Mouse (Mus musculus) hindbrain, postnatal 0 days (tissue): Measurements from ENCODE around the gene Hgd. TPM values are rescaled to one million over a fixed set of nuclear protein-coding genes. Genes with fewer than 3 reads are reported as not detected.

Experiments
- ATAC-seq: fragments of 200-750 bp; cut with Nextera tagmentation; 2 replicates; pipeline ENCODE4 v1.8.0; 2017; ENCODE audit warnings: mild to moderate bottlenecking, moderate TSS enrichment, moderate library complexity
- DNase-seq: peaks from one replicate; pipeline ENCODE4 v3.0.0-alpha.2; 2015; ENCODE audit warnings: low spot score
- H3K27ac ChIP-seq: fragments of 300-500 bp; sonication (generic); 2 replicates; pipeline ENCODE4 v1.5.1; 2014; ENCODE audit warnings: mild to moderate bottlenecking
- H3K27me3 ChIP-seq: fragments of 300-500 bp; sonication (generic); 2 replicates; pipeline ENCODE4 v1.6.1; 2014; ENCODE audit warnings: low read length, mixed read lengths; ENCODE audit not compliant: insufficient read depth
- H3K36me3 ChIP-seq: fragments of 300-500 bp; sonication (generic); 2 replicates; pipeline ENCODE4 v1.6.1; 2014; ENCODE audit warnings: low read length, mixed read lengths; ENCODE audit not compliant: insufficient read depth
- H3K4me1 ChIP-seq: fragments of 300-500 bp; sonication (generic); 2 replicates; pipeline ENCODE4 v1.6.1; 2014; ENCODE audit warnings: antibody characterized with exemption, low read length, mixed read lengths; ENCODE audit not compliant: insufficient read depth
- H3K4me2 ChIP-seq: fragments of 300-500 bp; sonication (generic); 2 replicates; pipeline ENCODE4 v1.6.1; 2014; ENCODE audit warnings: low read depth, mild to moderate bottlenecking, low read length, moderate library complexity, mixed read lengths
- H3K4me3 ChIP-seq: fragments of 300-500 bp; sonication (generic); 2 replicates; pipeline ENCODE4 v1.5.1; 2014; ENCODE audit warnings: low read length
- H3K9ac ChIP-seq: fragments of 300-500 bp; sonication (generic); replicated peaks from 2 replicates; pipeline ENCODE4 v1.6.1; 2014; ENCODE audit warnings: mild to moderate bottlenecking, low read length, moderate library complexity, mixed read lengths
- H3K9me3 ChIP-seq: fragments of 300-500 bp; sonication (generic); 2 replicates; pipeline ENCODE4 v1.6.1; 2016; ENCODE audit warnings: low read length, mixed read lengths
- CTCF ChIP-seq: IDR thresholded peaks from 2 replicates; pipeline ENCODE4 v1.5.1; 2016; ENCODE audit warnings: antibody characterized with exemption, control low read depth, low read depth
- WGBS: fragments of 180-500 bp; shearing (Covaris S2); extraction: QIAGEN DNeasy Blood & Tissue Kit; methylation state at CpG from one replicate; pipeline ENCODE4 v1.1.7; 2014; 5-methylcytosine and 5-hydroxymethylcytosine counted together
- polyA plus RNA-seq: library from polyadenylated mRNA; unstranded; fragments of >200 nt; fragmentation: Nextera tagmentation; extraction: Ambion mirVana; gene quantifications from 2 replicates; pipeline ENCODE4 v1.2.1, GENCODE M21; 2015
- total RNA-seq: library from RNA; depleted of rRNA; stranded (reverse); fragments of >200 nt; gene quantifications from 2 replicates; pipeline ENCODE4 v1.2.3, GENCODE M21; 2014; rRNA removed

Gene Hgd
- total RNA-seq (7.3 TPM in 1 of 2 replicates, not detected in the other), polyA plus RNA-seq (0.11 and 0.26 TPM in 2 replicates)

GRCm38 (mm10) chr16:37579994-37580393 is at the start of gene Hgd:
Gene Hgd (plus strand): TSS chr16:37580153.
- TF ChIP-seq CTCF: no peak
- Histone ChIP-seq H3K27me3 (no peaks in the 10 kb centered on the region), H3K4me1 (peaks cover 6% of the 10 kb centered on the region), H3K9me3 (no peaks in the 10 kb centered on the region), H3K27ac (no peak within 1 kb of the TSS), H3K9ac (no peak within 1 kb of the TSS), H3K36me3 (no peaks in the 10 kb centered on the region), H3K4me2 (no peak within 1 kb of the TSS), H3K4me3 (no peak within 1 kb of the TSS)
- 73% methylated on average over 4 of the region's 4 CpGs for WGBS
- DNase-seq (no peak), ATAC-seq (no peak)

- Histone ChIP-seq H3K9me3 (no peaks in the 10 kb centered on the region), H3K27ac (no peak overlapping the region), H3K27me3 (no peaks in the 10 kb centered on the region), H3K36me3 (peaks cover 8% of the 10 kb centered on the region; the same call in 1 of the 2 replicates), H3K4me2 (no peak overlapping the region), H3K4me1 (no peaks in the 10 kb centered on the region), H3K9ac (no peak overlapping the region), H3K4me3 (no peak overlapping the region)
- DNase-seq: no peak
- ATAC-seq: no peak
- 88% methylated on average over 6 of the region's 6 CpGs for WGBS
- TF ChIP-seq CTCF: no peak
Measured at GRCm38 (mm10) chr16:37530170-37530569, 49.8 kb upstream of the Hgd start.

GRCm38 (mm10) chr16:37532046-37532445 is 47.9 kb upstream of the Hgd start:
- Histone ChIP-seq H3K4me1 (no peaks in the 10 kb centered on the region), H3K27ac (no peak overlapping the region), H3K4me2 (no peak overlapping the region), H3K36me3 (peaks cover 13% of the 10 kb centered on the region; the same call in 1 of the 2 replicates), H3K9me3 (no peaks in the 10 kb centered on the region), H3K4me3 (no peak overlapping the region), H3K27me3 (no peaks in the 10 kb centered on the region), H3K9ac (no peak overlapping the region)
- DNase-seq: no peak
- WGBS: 95% methylated on average over 1 of the region's 1 CpGs
- no peak for TF ChIP-seq CTCF
- ATAC-seq: no peak

- ATAC-seq (no peak), DNase-seq (no peak)
- Histone ChIP-seq H3K4me2 (no peak overlapping the region), H3K36me3 (peaks cover 13% of the 10 kb centered on the region; the same call in 1 of the 2 replicates), H3K27ac (no peak overlapping the region), H3K9ac (no peak overlapping the region), H3K4me3 (no peak overlapping the region), H3K27me3 (no peaks in the 10 kb centered on the region), H3K4me1 (peaks cover under 1% of the 10 kb centered on the region; the same call in 1 of the 2 replicates), H3K9me3 (no peaks in the 10 kb centered on the region)
- WGBS: 87% methylated on average over 8 of the region's 8 CpGs
- no peak for TF ChIP-seq CTCF
Measured at GRCm38 (mm10) chr16:37533369-37534068, 46.4 kb upstream of the Hgd start.

- H3K4me2 ChIP-seq: peak overlapping the region; percentile 88
- under 1% methylated on average over 22 of the region's 22 CpGs for WGBS
- peak; percentile 60 for ATAC-seq
- no peak for DNase-seq
- peak overlapping the region; percentile 92 for H3K9ac ChIP-seq
- peak overlapping the region; percentile 94 for H3K27ac ChIP-seq
- H3K4me1 ChIP-seq: peaks cover 8% of the 10 kb centered on the region; the same call in 1 of the 2 replicates
- no peaks in the 10 kb centered on the region for H3K9me3 ChIP-seq
- H3K27me3 ChIP-seq: no peaks in the 10 kb centered on the region
- no peak for TF ChIP-seq CTCF
- H3K4me3 ChIP-seq: peak overlapping the region; percentile 80
- H3K36me3 ChIP-seq: peaks cover 7% of the 10 kb centered on the region; the same call in 1 of the 2 replicates
Measured at GRCm38 (mm10) chr16:37539240-37539610, 40.7 kb upstream of the Hgd start.

GRCm38 (mm10) chr16:37539611-37540580 is 40.1 kb upstream of the Hgd start, which contains the start of the genes Gtf2e1 and Rabl3:
Gene Gtf2e1 (minus strand): TSS chr16:37539789.
Gene Rabl3 (plus strand): TSS chr16:37539885.
- WGBS: 2% methylated on average over 41 of the region's 41 CpGs
- peaks cover 8% of the 10 kb centered on the region; the same call in 1 of the 2 replicates for H3K4me1 ChIP-seq
- no peaks in the 10 kb centered on the region for H3K27me3 ChIP-seq
- H3K36me3 ChIP-seq: peaks cover 7% of the 10 kb centered on the region; the same call in 1 of the 2 replicates
- TF ChIP-seq CTCF: peak; percentile 35
- peak within 1 kb of the TSS; percentile 88 for H3K4me2 ChIP-seq
- peak; percentile 100 for ATAC-seq
- H3K4me3 ChIP-seq: peak within 1 kb of the TSS; percentile 80
- H3K9me3 ChIP-seq: no peaks in the 10 kb centered on the region
- DNase-seq: peak; percentile 99
- peak within 1 kb of the TSS; percentile 94 for H3K27ac ChIP-seq
- H3K9ac ChIP-seq: peak within 1 kb of the TSS; percentile 92
